Mouse (Mus musculus) ES-E14 (cell line): ENCODE data around the gene Mad1l1.

Source experiments
- CHD2 ChIP-seq: IDR thresholded peaks from 2 replicates; pipeline ENCODE4 v1.6.1; 2014; ENCODE audit warnings: mild to moderate bottlenecking, low read depth, low read length, inconsistent platforms
- HCFC1 ChIP-seq: IDR thresholded peaks from 2 replicates; pipeline ENCODE4 v1.6.1; 2012; ENCODE audit warnings: low read length, inconsistent platforms, borderline replicate concordance; ENCODE audit not compliant: insufficient read depth
- MAFK ChIP-seq: IDR thresholded peaks from 2 replicates; pipeline ENCODE4 v1.6.1; 2014; ENCODE audit warnings: mild to moderate bottlenecking, low read depth, low read length, inconsistent platforms; ENCODE audit not compliant: insufficient read depth
- ZC3H11A ChIP-seq: IDR thresholded peaks from 2 replicates; pipeline ENCODE4 v1.6.1; 2012; ENCODE audit warnings: low read depth, mild to moderate bottlenecking, inconsistent platforms, low read length, borderline replicate concordance
- ZNF384 ChIP-seq: IDR thresholded peaks from 2 replicates; pipeline ENCODE4 v1.6.1; 2012; ENCODE audit warnings: low read depth, low read length, inconsistent platforms

GRCm38 (mm10) chr5:140258633-140259032 lies 62.7 kb downstream of the Mad1l1 start:
- TF ChIP-seq ZC3H11A (no peak), CHD2 (no peak), HCFC1 (no peak), MAFK (no peak), ZNF384 (no peak)
